Mouse (Mus musculus) liver, adult 2 months (tissue): Measurements from ENCODE around the gene Cdhr4. TPM values are rescaled to one million over a fixed set of nuclear protein-coding genes. Genes with fewer than 3 reads are reported as not detected.
A peak's percentile ranks its signal among the peaks of the same experiment; 100 is the strongest.
"Not testable (repeated sequence)": the region's sequence is repeated elsewhere in the genome, so short reads cannot be mapped to it uniquely, and the experiment has no call there.

Experiments
- DNase-seq: peaks from one replicate; pipeline ENCODE4 v3.0.0-alpha.2; 2011; ENCODE audit warnings: low read depth, low spot score; ENCODE audit errors: extremely low read depth
- H3K27ac ChIP-seq: fragments of 200-500 bp; replicated peaks from 2 replicates; pipeline ENCODE4 v1.5.1; 2012; ENCODE audit warnings: low read depth, mild to moderate bottlenecking, control low read depth, inconsistent platforms, low read length; ENCODE audit not compliant: insufficient read depth
- H3K27me3 ChIP-seq: fragments of 200-500 bp; 2 replicates; pipeline ENCODE4 v1.6.1; 2012; ENCODE audit warnings: mild to moderate bottlenecking, moderate library complexity, low read length, inconsistent platforms; ENCODE audit not compliant: control insufficient read depth, insufficient read depth
- H3K36me3 ChIP-seq: fragments of 200-500 bp; 2 replicates; pipeline ENCODE4 v1.6.1; 2012; ENCODE audit warnings: low read length, inconsistent platforms; ENCODE audit not compliant: control insufficient read depth, insufficient read depth
- H3K4me1 ChIP-seq: fragments of 200-500 bp; 2 replicates; pipeline ENCODE4 v1.6.1; 2011; ENCODE audit warnings: low read length; ENCODE audit not compliant: control insufficient read depth, insufficient read depth
- H3K4me3 ChIP-seq: fragments of 200-500 bp; 2 replicates; pipeline ENCODE4 v1.5.1; 2011; ENCODE audit warnings: low read depth, mild to moderate bottlenecking, control low read depth, low read length, moderate library complexity; ENCODE audit not compliant: insufficient read depth
- H3K79me2 ChIP-seq: fragments of 200-500 bp; 2 replicates; pipeline ENCODE4 v1.6.1; 2012; ENCODE audit warnings: inconsistent platforms, mild to moderate bottlenecking, low read length, moderate library complexity; ENCODE audit not compliant: control insufficient read depth, insufficient read depth
- H3K9ac ChIP-seq: fragments of 200-500 bp; 2 replicates; pipeline ENCODE4 v1.6.1; 2012; ENCODE audit warnings: low read depth, mild to moderate bottlenecking, control low read depth, inconsistent platforms, low read length
- CTCF ChIP-seq: fragments of 200-500 bp; IDR thresholded peaks from 2 replicates; pipeline ENCODE4 v1.5.1; 2011; ENCODE audit warnings: low read depth, low read length, control low read depth
- POLR2A ChIP-seq: fragments of 200-500 bp; IDR thresholded peaks from 2 replicates; pipeline ENCODE4 v1.6.1; 2011; ENCODE audit warnings: low read length, control low read depth; ENCODE audit not compliant: insufficient read depth; ENCODE audit errors: extremely low read depth
- WGBS: fragments of 180-500 bp; shearing (Covaris S2); methylation state at CpG from one replicate; pipeline ENCODE4 v1.1.7; 2018; 5-methylcytosine and 5-hydroxymethylcytosine counted together
- polyA plus RNA-seq: library from polyadenylated mRNA; depleted of rRNA; stranded (reverse); fragments of >200 nt; gene quantifications from 2 replicates; pipeline ENCODE4 v1.2.3, GENCODE M21; 2012
- total RNA-seq: library from RNA; depleted of rRNA; stranded (reverse); fragments of >200 nt; gene quantifications from 2 replicates; pipeline ENCODE4 v1.2.3, GENCODE M21; 2014

Cdhr4 gene
- total and polyA plus RNA-seq, 2 experiments = 0.44 TPM; not detected in 1

DNA sequence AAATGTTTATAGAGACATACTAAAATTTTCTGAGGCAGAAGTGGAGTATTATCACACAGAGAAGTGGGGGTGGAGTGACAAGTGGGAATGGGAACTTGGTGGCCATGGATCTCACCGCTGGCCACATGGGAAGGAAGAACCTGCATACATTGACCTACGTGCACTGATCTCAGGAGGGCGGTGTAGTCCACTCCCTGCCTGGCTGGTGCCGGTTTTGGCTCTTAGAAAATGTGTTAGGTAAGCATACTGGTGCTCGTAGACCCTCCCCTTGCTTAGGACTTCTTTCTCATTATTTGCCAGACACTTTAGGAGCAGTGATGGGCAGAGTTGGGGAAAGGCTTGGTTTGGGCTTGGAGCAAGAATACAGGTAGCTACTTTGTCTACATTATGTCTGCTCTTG, 15.7 kb downstream of the Cdhr4 start:
- no peak for DNase-seq
- Histone ChIP-seq H3K9ac (no peak overlapping the region), H3K36me3 (no peaks in the 10 kb centered on the region), H3K4me3 (no peak overlapping the region), H3K27me3 (no peaks in the 10 kb centered on the region), H3K27ac (no peak overlapping the region), H3K79me2 (peaks cover 32% of the 10 kb centered on the region; the same call in 1 of the 2 replicates), H3K4me1 (peaks cover 20% of the 10 kb centered on the region)
- no peak for TF ChIP-seq CTCF
- TF ChIP-seq POLR2A = no peak
- WGBS = 74% methylated on average over 5 of the region's 5 CpGs

DNA sequence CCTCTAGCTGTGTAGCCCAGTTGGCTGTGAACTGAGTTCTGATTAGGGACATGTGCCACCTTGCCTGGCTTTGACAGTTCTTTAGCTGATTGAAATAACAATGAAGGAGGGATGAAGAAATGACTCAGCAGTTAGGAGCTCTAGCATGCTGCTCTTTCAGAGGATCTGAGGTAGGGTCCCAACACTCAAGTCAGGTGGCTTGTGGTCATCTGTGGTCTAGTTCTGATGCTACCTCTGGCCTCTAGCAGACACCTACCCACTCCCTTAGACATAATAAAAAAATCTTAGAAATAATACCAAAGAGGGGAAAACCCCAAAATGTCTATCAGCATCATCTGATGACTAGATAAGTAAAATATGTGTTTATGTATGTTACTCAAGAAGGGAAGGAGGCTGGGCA, 18.1 kb downstream of the Cdhr4 start:
- Histone ChIP-seq H3K36me3 (0 out of 2 replicates have a peak, but pooled peaks cover 3% of the 10 kb centered on the region), H3K4me1 (peaks cover 8% of the 10 kb centered on the region)

DNA sequence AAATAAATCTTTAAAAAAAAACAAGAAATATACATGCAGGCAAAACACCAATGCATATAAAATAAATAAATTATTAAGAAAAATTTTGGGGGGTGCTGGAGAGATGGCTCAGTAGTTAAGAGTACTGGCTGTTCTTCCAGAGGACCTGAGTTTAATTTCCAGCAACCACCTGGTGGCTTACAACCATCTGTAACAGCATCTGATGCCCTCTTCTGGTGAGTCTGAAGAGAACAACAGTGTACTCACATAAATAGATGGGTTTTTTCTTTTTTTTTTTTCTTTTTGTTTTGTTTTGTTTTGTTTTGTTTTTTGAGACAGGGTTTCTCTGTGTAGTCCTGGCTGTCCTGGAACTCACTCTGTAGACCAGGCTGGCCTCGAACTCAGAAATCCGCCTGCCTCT, 21.3 kb downstream of the Cdhr4 start:
- DNase-seq, H3K4me1 ChIP-seq, H3K27me3 ChIP-seq, H3K4me3 ChIP-seq, H3K36me3 ChIP-seq, H3K9ac ChIP-seq, H3K27ac ChIP-seq: not testable (repeated sequence)
- TF ChIP-seq CTCF = 0 out of 2 replicates have a peak, but pooled peaks have one; percentile 11
- peaks cover 27% of the 10 kb centered on the region; the same call in 1 of the 2 replicates for H3K79me2 ChIP-seq
- WGBS = 100% methylated on average over 2 of the region's 2 CpGs

More for the DNA sequence above, 18.1 kb downstream of the Cdhr4 start:
- no peak for TF ChIP-seq POLR2A
- TF ChIP-seq CTCF = no peak
- Histone ChIP-seq H3K27ac (no peak overlapping the region), H3K27me3 (no peaks in the 10 kb centered on the region), H3K79me2 (peaks cover 26% of the 10 kb centered on the region; the same call in 1 of the 2 replicates), H3K4me3 (no peak overlapping the region), H3K9ac (no peak overlapping the region)
- no peak for DNase-seq

DNA sequence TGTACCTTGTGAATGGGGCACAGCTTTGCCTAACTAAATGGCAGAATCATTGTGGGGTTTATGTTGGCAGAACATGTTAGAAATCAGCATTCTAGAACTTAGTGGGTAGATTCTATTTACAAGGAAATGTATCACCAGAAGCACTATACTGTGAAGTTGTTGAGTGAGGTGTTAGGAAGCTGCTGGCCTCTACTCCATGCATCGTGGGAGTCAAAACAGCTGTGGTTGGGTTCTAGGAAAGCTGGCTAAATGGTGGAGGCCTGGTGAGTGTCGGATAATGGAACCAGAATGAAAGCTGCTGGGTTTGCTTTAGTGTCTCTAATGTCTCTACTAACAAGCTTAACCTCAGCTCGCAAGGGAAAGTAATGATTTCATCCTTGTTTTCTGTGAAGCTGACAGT, 24.8 kb downstream of the Cdhr4 start:
- no peak overlapping the region for H3K27ac ChIP-seq
- H3K79me2 ChIP-seq = peaks cover 20% of the 10 kb centered on the region; the same call in 1 of the 2 replicates
- no peak for DNase-seq
- no peak overlapping the region for H3K9ac ChIP-seq
- H3K27me3 ChIP-seq = no peaks in the 10 kb centered on the region
- WGBS = 91% methylated on average over 3 of the region's 3 CpGs
- no peak for TF ChIP-seq CTCF
- TF ChIP-seq POLR2A = no peak
- H3K4me1 ChIP-seq = peaks cover 19% of the 10 kb centered on the region; the same call in 1 of the 2 replicates
- H3K36me3 ChIP-seq = peaks cover 6% of the 10 kb centered on the region; the same call in 1 of the 2 replicates
- no peak overlapping the region for H3K4me3 ChIP-seq

DNA sequence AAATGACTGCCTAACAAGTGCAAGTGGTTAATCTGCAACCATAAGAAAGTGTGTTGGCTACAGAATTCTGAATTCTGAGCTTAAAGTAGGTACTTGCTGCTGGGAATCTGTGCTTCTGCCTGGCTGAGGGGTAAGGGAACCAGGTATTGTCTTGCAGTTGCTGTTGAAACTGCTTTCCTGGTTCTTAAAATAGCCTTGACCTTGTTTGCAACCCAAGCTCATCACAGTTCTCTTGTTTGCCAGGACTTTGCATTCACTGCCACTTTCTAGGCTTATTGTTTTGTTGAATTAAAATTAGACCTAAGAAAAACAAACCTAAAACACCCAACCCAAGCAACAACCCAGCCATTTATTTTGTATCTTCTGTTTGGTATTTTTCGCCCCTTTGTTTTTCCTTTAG, 28.4 kb downstream of the Cdhr4 start:
- H3K9ac ChIP-seq = no peak overlapping the region
- 83% methylated on average over 1 of the region's 1 CpGs for WGBS
- 0 out of 2 replicates have a peak overlapping the region, but pooled peaks have one; percentile 10 for H3K27ac ChIP-seq
- no peaks in the 10 kb centered on the region for H3K27me3 ChIP-seq
- peak; percentile 55 for DNase-seq
- peaks cover 17% of the 10 kb centered on the region for H3K36me3 ChIP-seq
- TF ChIP-seq CTCF = no peak
- no peak for TF ChIP-seq POLR2A
- no peak overlapping the region for H3K4me3 ChIP-seq
- peaks cover 21% of the 10 kb centered on the region; the same call in 1 of the 2 replicates for H3K4me1 ChIP-seq
- H3K79me2 ChIP-seq = peaks cover 17% of the 10 kb centered on the region; the same call in 1 of the 2 replicates

DNA sequence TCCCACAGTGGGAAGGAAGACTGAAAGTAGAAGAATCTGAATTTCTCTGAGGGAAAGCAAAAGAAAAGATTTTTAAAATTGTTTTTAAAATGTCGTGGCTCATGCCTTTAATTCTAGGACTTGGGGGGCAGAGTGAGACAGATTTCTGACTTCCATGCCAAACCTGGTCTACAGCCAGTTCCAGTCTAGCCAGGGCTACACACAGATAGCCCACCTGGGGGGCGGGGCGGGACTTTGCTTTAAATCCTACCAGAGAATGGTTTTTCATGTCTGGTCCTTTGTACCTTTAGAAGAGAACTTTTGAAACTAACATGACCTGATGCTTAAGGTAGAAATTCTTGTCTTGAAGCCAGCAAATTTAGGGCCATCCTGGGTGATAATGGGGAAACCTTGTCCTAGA, 30.9 kb downstream of the Cdhr4 start:
- peaks cover 24% of the 10 kb centered on the region for H3K36me3 ChIP-seq
- no peak overlapping the region for H3K27ac ChIP-seq
- DNase-seq = peak; percentile 77
- TF ChIP-seq POLR2A (no peak), CTCF (no peak)
- H3K27me3 ChIP-seq = no peaks in the 10 kb centered on the region
- H3K79me2 ChIP-seq = peaks cover 12% of the 10 kb centered on the region; the same call in 1 of the 2 replicates
- no peak overlapping the region for H3K9ac ChIP-seq
- no peak overlapping the region for H3K4me3 ChIP-seq
- H3K4me1 ChIP-seq = peaks cover 21% of the 10 kb centered on the region; the same call in 1 of the 2 replicates
- 77% methylated on average over 3 of the region's 3 CpGs for WGBS
